In genomic region chr3:51511983-51512382, GRCm38 (mm10) we compare ENCODE assay signal across 24 mouse cellular contexts. TPM values are rescaled to one million over a fixed set of nuclear protein-coding genes. Genes with fewer than 3 reads are reported as not detected.
A peak's percentile ranks its signal among the peaks of the same experiment; 100 is the strongest.
DNase-seq lines count a peak whose midpoint lies in the region; ATAC-seq lines count a peak whose summit lies in the region.
"Had no signal": no experiment of that assay in that cellular context is flagged by ENCODE, and none has a peak within 500 bp of the region (broad histone marks: within the 10 kb centered on the region; RNA-seq: fewer than 3 reads in every experiment).

No protein-coding gene starts in this region.

- no peaks in the 10 kb centered on the region for H3K9me3 ChIP-seq in lung, embryonic 16.5 days (ENCODE audit: control insufficient read depth, low read length)
- H3K9me3 ChIP-seq: embryonic facial prominence, embryonic 15.5 days; heart, embryonic 12.5 days; hindbrain, embryonic 13.5 days; limb, embryonic 12.5 days; liver, embryonic 13.5 days; lung, embryonic 15.5 days; neural tube, embryonic 12.5 days had no signal

- no peaks in the 10 kb centered on the region for H3K4me1 ChIP-seq in lung, embryonic 16.5 days (replicated peaks; ENCODE audit: control insufficient read depth, insufficient read depth, low read length)
- H3K4me1 ChIP-seq: embryonic facial prominence, embryonic 15.5 days; heart, embryonic 12.5 days; hindbrain, embryonic 13.5 days; limb, embryonic 12.5 days; lung, embryonic 15.5 days; neural tube, embryonic 12.5 days had no signal

- H3K27me3 ChIP-seq in lung, embryonic 16.5 days (ENCODE audit: control insufficient read depth, insufficient read depth, low read depth, low read length), result no peaks in the 10 kb centered on the region
- H3K27me3 ChIP-seq: embryonic facial prominence, embryonic 15.5 days; heart, embryonic 12.5 days; hindbrain, embryonic 13.5 days; limb, embryonic 12.5 days; liver, embryonic 13.5 days; lung, embryonic 15.5 days; neural tube, embryonic 12.5 days had no signal

- H3K4me3 ChIP-seq in lung, embryonic 16.5 days (ENCODE audit: low read length), result no peak overlapping the region
- H3K4me3 ChIP-seq: embryonic facial prominence, embryonic 15.5 days; heart, embryonic 12.5 days; hindbrain, embryonic 13.5 days; left cerebral cortex, adult 2 months; limb, embryonic 12.5 days; lung, embryonic 15.5 days; neural tube, embryonic 12.5 days had no signal

- 85% methylated on average over 5 of the region's 5 CpGs for WGBS in lung, embryonic 16.5 days

- peak; percentile 13 for DNase-seq in adrenal gland, postnatal 10 days
- DNase-seq in adrenal gland, postnatal 25 days, result no peak
- DNase-seq in lung, adult 18-20 months, result no peak
- DNase-seq in cerebellum, postnatal 10 days, result peak; percentile 64 to 74
- no peak for DNase-seq in kidney, postnatal 10 days
- DNase-seq in embryo, embryonic 9.5 days (ENCODE audit: extremely low spot score), result no peak
- DNase-seq in testis, postnatal 14 days (ENCODE audit: low spot score), result no peak
- DNase-seq: heart, postnatal 14 days; kidney, postnatal 4 days; layer of hippocampus, adult 9-11 months; liver, embryonic 13.5 days; spleen, adult 18-20 months; thymus, adult 2 months had no signal

- 0 out of 2 replicates have a peak overlapping the region, but pooled peaks have one; percentile 18 for H3K9ac ChIP-seq in lung, embryonic 16.5 days (ENCODE audit: low read length)
- H3K9ac ChIP-seq: embryonic facial prominence, embryonic 15.5 days; heart, embryonic 12.5 days; hindbrain, embryonic 13.5 days; limb, embryonic 12.5 days; liver, embryonic 13.5 days; lung, embryonic 15.5 days; neural tube, embryonic 12.5 days had no signal

- H3K4me2 ChIP-seq in lung, embryonic 16.5 days (ENCODE audit: low read depth, low read length), result no peak overlapping the region
- H3K4me2 ChIP-seq: embryonic facial prominence, embryonic 15.5 days; heart, embryonic 12.5 days; hindbrain, embryonic 13.5 days; limb, embryonic 12.5 days; liver, embryonic 13.5 days; lung, embryonic 15.5 days; midbrain, embryonic 11.5 days; neural tube, embryonic 12.5 days had no signal

- ATAC-seq in lung, embryonic 16.5 days (ENCODE audit: low read depth), result no peak
- ATAC-seq: forebrain, embryonic 16.5 days had no signal

- H3K27ac ChIP-seq in lung, embryonic 16.5 days (ENCODE audit: low read length), result no peak overlapping the region
- H3K27ac ChIP-seq: embryonic facial prominence, embryonic 15.5 days; hindbrain, embryonic 13.5 days; left cerebral cortex, adult 2 months; limb, embryonic 12.5 days; liver, embryonic 13.5 days; lung, embryonic 15.5 days; macrophage; neural tube, embryonic 12.5 days had no signal

- no peaks in the 10 kb centered on the region for H3K36me3 ChIP-seq in lung, embryonic 16.5 days (ENCODE audit: control insufficient read depth, insufficient read depth, low read length)
- H3K36me3 ChIP-seq: embryonic facial prominence, embryonic 15.5 days; limb, embryonic 12.5 days; liver, embryonic 13.5 days; lung, embryonic 15.5 days; neural tube, embryonic 12.5 days had no signal

RNA-seq across cellular contexts. Expression of gene Rab33b, which starts 28.3 kb away (rescaled TPM):
- total RNA-seq in adrenal gland, postnatal 10 days (2021), result 10 to 100 TPM; 13.8 to 14.6 TPM
- total RNA-seq in adrenal gland, postnatal 25 days (2021), result 14.1 and 17.4 TPM in 2 replicates
- 24.7 and 26.6 TPM in 2 replicates for polyA plus RNA-seq in lung, embryonic 16.5 days (2015; fragmentation: Nextera tagmentation; extraction: Ambion mirVana)

RNA-seq across cellular contexts. Expression of gene Setd7, which starts 48.7 kb away (rescaled TPM):
- 10 to 100 TPM; 30.9 to 32.6 TPM for total RNA-seq in adrenal gland, postnatal 10 days (2021)
- 38.5 and 53.8 TPM in 2 replicates for total RNA-seq in adrenal gland, postnatal 25 days (2021)
- polyA plus RNA-seq in lung, embryonic 16.5 days (2015; fragmentation: Nextera tagmentation; extraction: Ambion mirVana), result 2.5 and 3.5 TPM in 2 replicates

Comparison
In these comparisons a context has a peak if more than half of its experiments do, and no peak if none do; other contexts are left out.
1. DNase-seq: peak in adrenal gland, postnatal 10 days (single experiment) and cerebellum, postnatal 10 days (2 of 2); none in adrenal gland, postnatal 25 days (single experiment), lung, adult 18-20 months (0 of 2), kidney, postnatal 10 days (single experiment), embryo, embryonic 9.5 days (single experiment) and testis, postnatal 14 days (single experiment).